Mouse (Mus musculus) lung, adult 2 months (tissue): ENCODE measurements around the gene Jpt2.

Experiments
- CTCF ChIP-seq: fragments of 200-500 bp; IDR thresholded peaks from 2 replicates; pipeline ENCODE4 v1.5.1; 2011; ENCODE audit warnings: mild to moderate bottlenecking, low read length, control low read depth; ENCODE audit not compliant: insufficient read depth
- POLR2A ChIP-seq: fragments of 200-500 bp; IDR thresholded peaks from 2 replicates; pipeline ENCODE4 v1.6.1; 2011; ENCODE audit warnings: low read depth, mild to moderate bottlenecking, control low read depth, low read length, borderline replicate concordance; ENCODE audit errors: extremely low read depth

DNA sequence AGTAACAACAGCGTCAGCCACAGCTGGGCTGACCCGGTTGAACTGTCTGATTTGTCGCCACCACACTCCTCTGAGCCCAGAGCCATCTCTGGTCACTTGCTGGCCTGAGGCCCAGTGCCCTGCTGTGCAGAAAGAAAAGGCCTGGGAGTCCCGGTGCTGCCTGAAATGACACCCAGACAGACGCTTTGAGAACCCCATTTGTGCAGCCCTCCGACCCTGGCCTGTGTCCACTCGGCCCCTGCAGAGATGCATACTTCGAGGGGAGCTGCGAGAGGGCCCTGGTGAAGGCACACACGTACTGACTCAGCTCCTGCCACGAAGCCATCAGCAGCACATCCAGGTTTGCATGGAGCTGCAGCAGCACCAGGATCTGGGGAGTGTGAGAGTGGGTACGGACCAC, 67.7 kb downstream of the Jpt2 start:
- no peak for TF ChIP-seq POLR2A
- TF ChIP-seq CTCF, result no peak
